Mouse (Mus musculus): Measurements from ENCODE around the gene Tex14. TPM values are rescaled to one million over a fixed set of nuclear protein-coding genes. Genes with fewer than 3 reads are reported as not detected.
A peak's percentile ranks its signal among the peaks of the same experiment; 100 is the strongest.

Gene Tex14
- polyA plus RNA-seq, 2 experiments: 0.06 TPM; not detected in 1

DNA sequence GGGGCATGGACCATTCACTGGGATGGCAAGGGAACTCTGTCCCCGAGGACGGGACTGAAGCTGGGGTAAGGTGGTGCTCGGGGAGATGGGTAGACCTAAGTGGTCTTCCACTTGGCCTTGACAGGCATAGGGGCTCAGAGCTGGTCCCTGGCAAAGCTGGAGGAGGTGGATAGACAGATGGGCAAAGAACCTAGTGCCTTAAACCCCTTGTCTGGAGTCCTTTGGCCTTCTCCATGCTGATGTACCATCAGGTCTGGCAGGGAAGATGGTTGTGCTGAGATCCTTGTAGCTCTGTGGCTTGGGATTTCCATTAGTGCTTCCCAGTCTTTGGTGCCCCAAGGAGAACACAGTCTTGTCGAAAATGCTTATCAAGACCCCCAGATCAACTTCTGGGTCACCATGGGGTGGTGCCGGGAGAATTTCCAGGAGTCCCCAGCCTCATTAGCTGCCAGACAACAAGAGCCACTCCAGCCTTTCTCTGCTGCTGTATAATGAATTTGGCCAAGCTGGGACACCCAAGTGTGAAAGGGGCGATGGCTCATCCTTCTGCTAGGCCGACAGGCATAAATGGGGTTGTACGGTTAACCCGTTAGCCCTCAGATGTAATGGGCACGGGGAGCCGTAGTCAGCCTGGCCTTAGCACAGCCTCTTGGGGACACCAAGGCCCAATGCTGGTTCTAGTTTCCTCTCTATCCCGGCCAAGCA lies 176.4 kb downstream of the Tex14 start:
- Histone ChIP-seq H3K4me2 (ENCODE audit: low read depth) (no peak overlapping the region), H3K27ac (no peak overlapping the region), H3K27me3 (ENCODE audit: control insufficient read depth, insufficient read depth, low read length) (no peaks in the 10 kb centered on the region), H3K9me3 (ENCODE audit: control insufficient read depth, low read length) (no peaks in the 10 kb centered on the region), H3K4me3 (ENCODE audit: insufficient read depth in 1 of 2, low read depth in 2 of 2, low read length in 2 of 2) (no peak overlapping the region), H3K4me1 (replicated peaks; ENCODE audit: control insufficient read depth in 2 of 2, insufficient read depth in 2 of 2, low read length in 1 of 2) (peaks cover 7 to 16% of the 10 kb centered on the region in 2 experiments; a peak in 3 of 4 replicates), H3K36me3 (replicated peaks; ENCODE audit: control insufficient read depth, insufficient read depth, low read depth) (no peaks in the 10 kb centered on the region), H3K9ac (replicated peaks) (no peak overlapping the region)
- 75% methylated on average over 12 of the region's 12 CpGs for WGBS (ENCODE audit: insufficient replicate concordance)
- no peak for TF ChIP-seq CTCF (IDR thresholded peaks at IDR 0.05; ENCODE audit: low read depth)
- TF ChIP-seq EP300 (IDR thresholded peaks at IDR 0.05; ENCODE audit: low read depth): no peak
- ATAC-seq (ENCODE audit: insufficient read depth) (no peak), DNase-seq (ENCODE audit: low read depth in 3 of 3, low spot score in 3 of 3) (no peak)

DNA sequence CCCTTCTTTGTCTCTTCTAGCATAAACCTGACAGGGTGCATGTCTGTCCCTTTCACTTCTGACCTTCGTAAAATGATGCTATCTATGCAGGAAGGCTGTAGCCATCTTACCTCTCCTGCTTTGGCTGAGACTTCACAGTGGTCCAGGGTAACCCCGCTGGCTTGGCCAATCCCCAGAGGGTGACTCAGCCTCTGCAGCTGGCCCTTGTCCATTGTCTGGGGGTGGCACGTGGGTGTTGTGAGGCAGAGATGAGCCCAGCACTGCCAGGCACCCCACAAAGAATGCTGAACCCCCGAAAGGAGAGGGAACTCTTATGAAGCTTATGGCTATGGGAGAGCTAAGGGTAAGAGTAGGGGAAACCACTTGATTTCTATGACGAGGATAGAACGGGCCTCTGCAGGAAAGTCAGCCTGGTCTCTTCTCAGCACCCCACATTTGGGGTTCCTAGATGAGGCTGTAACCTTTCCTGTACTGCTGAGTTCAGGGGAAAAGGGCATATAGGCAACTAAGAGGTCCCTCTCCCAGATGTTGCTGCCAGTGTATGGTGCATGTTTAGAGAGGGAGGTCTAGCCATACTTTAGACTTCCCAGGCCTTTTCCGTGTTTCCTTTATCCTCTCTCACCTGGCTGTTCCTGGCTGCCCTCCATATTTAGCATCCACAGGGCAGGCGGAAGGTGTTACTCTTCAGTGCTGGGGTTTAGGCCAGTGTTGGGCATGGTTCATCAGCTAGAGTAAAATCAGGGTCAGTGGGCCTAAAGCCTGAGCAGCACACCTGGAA lies 177.3 kb downstream of the Tex14 start:
- Histone ChIP-seq H3K9ac (replicated peaks) (no peak overlapping the region), H3K4me3 (ENCODE audit: insufficient read depth in 1 of 2, low read depth in 2 of 2, low read length in 2 of 2) (no peak overlapping the region), H3K4me1 (replicated peaks; ENCODE audit: control insufficient read depth in 2 of 2, insufficient read depth in 2 of 2, low read length in 1 of 2) (peaks cover 7 to 16% of the 10 kb centered on the region in 2 experiments; a peak in 3 of 4 replicates), H3K9me3 (ENCODE audit: control insufficient read depth, low read length) (no peaks in the 10 kb centered on the region), H3K27me3 (ENCODE audit: control insufficient read depth, insufficient read depth, low read length) (no peaks in the 10 kb centered on the region), H3K27ac (no peak overlapping the region), H3K36me3 (replicated peaks; ENCODE audit: control insufficient read depth, insufficient read depth, low read depth) (no peaks in the 10 kb centered on the region), H3K4me2 (ENCODE audit: low read depth) (no peak overlapping the region)
- whole genome bisulfite sequencing (ENCODE audit: insufficient replicate concordance): 65% methylated on average over 8 of the region's 8 CpGs
- TF ChIP-seq EP300 (IDR thresholded peaks at IDR 0.05; ENCODE audit: low read depth): no peak
- TF ChIP-seq CTCF (IDR thresholded peaks at IDR 0.05; ENCODE audit: low read depth): no peak
- ATAC-seq (ENCODE audit: insufficient read depth) (no peak), DNase-seq (ENCODE audit: low read depth in 3 of 3, low spot score in 3 of 3) (no peak)

DNA sequence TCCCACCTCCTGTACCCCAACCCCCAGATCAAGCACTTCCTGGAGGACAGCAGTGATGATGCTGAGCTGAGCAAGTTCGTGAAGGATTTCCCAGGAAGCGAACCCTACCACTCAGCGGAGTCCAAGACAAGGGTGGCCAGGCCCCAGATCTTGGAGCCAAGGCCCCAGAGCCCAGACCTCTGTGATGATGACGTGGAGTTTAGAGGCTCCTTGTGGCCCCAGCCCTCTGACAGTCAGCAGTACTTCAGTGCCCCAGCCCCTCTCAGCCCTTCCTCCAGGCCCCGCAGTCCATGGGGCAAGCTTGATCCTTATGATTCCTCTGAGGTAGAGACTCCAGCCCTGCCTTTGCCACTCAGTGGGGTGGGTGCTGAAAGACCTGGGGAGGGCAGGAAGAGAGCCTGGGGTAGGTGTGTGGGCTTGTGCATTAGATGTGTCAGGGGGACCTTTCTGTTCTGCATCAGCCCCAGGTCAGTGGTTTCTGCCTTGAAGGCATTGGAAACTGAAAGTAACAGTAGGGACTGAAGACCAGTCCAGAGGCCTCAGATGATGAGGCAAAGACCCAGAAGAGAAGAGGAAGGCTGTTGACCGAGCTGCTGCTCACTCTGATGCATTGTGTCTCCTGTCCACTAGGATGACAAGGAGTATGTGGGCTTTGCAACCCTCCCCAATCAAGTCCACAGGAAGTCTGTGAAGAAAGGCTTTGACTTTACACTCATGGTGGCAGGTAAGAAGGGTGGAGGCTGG lies 178.6 kb downstream of the Tex14 start:
- no peak overlapping the region for H3K4me3 ChIP-seq (ENCODE audit: insufficient read depth in 1 of 2, low read depth in 2 of 2, low read length in 2 of 2)
- H3K4me2 ChIP-seq (ENCODE audit: low read depth): no peak overlapping the region
- no peaks in the 10 kb centered on the region for H3K36me3 ChIP-seq (replicated peaks; ENCODE audit: control insufficient read depth, insufficient read depth, low read depth)
- H3K27ac ChIP-seq: no peak overlapping the region
- TF ChIP-seq CTCF (IDR thresholded peaks at IDR 0.05; ENCODE audit: low read depth) (no peak), EP300 (IDR thresholded peaks at IDR 0.05; ENCODE audit: low read depth) (no peak)
- DNase-seq (ENCODE audit: low read depth in 3 of 3, low spot score in 3 of 3) (no peak), ATAC-seq (ENCODE audit: insufficient read depth) (no peak)
- H3K9ac ChIP-seq (replicated peaks): no peak overlapping the region
- H3K4me1 ChIP-seq (replicated peaks; ENCODE audit: control insufficient read depth in 2 of 2, insufficient read depth in 2 of 2, low read length in 1 of 2): peaks cover 6 to 13% of the 10 kb centered on the region in 2 experiments; a peak in 3 of 4 replicates
- H3K9me3 ChIP-seq (ENCODE audit: control insufficient read depth, low read length): no peaks in the 10 kb centered on the region
- 55% methylated on average over 6 of the region's 6 CpGs for WGBS (ENCODE audit: insufficient replicate concordance)
- no peaks in the 10 kb centered on the region for H3K27me3 ChIP-seq (ENCODE audit: control insufficient read depth, insufficient read depth, low read length)

- TF ChIP-seq CTCF (IDR thresholded peaks at IDR 0.05; ENCODE audit: low read depth) (no peak), EP300 (IDR thresholded peaks at IDR 0.05; ENCODE audit: low read depth) (no peak)
- H3K36me3 ChIP-seq (replicated peaks; ENCODE audit: control insufficient read depth, insufficient read depth, low read depth): no peaks in the 10 kb centered on the region
- no peak overlapping the region for H3K4me2 ChIP-seq (ENCODE audit: low read depth)
- no peaks in the 10 kb centered on the region for H3K27me3 ChIP-seq (ENCODE audit: control insufficient read depth, insufficient read depth, low read length)
- ATAC-seq (ENCODE audit: insufficient read depth) (0 out of 2 replicates have a peak, but pooled peaks have one; percentile 34), DNase-seq (ENCODE audit: low read depth in 3 of 3, low spot score in 3 of 3) (no peak)
- H3K27ac ChIP-seq: no peak overlapping the region
- H3K9ac ChIP-seq (replicated peaks): no peak overlapping the region
- no peaks in the 10 kb centered on the region for H3K9me3 ChIP-seq (ENCODE audit: control insufficient read depth, low read length)
- WGBS (ENCODE audit: insufficient replicate concordance): 70% methylated on average over 10 of the region's 10 CpGs
- H3K4me1 ChIP-seq (replicated peaks; ENCODE audit: control insufficient read depth in 2 of 2, insufficient read depth in 2 of 2, low read length in 1 of 2): peaks cover 0 to 4% of the 10 kb centered on the region in 2 experiments; a peak in 2 of 4 replicates
- no peak overlapping the region for H3K4me3 ChIP-seq (ENCODE audit: insufficient read depth in 1 of 2, low read depth in 2 of 2, low read length in 2 of 2)
Observed at GRCm38 (mm10) chr11:87584711-87585505, 180.0 kb downstream of the Tex14 start.
